Mouse (Mus musculus) right cerebral cortex, postnatal 10 days (tissue): Measurements from ENCODE around the gene Gemin4.

Experiments used
- DNase-seq, 2 experiments: peaks; one replicate each; pipeline ENCODE4 v3.0.0; 2021; ENCODE audit warnings: low spot score in 2 of 2

The Gemin4 gene

GRCm38 (mm10) chr11:76217390-76217800, at the start of gene Gemin4, which contains the start of gene Dbil5:
Gemin4 (minus strand) TSS chr11:76217664.
Dbil5 (plus strand) TSS chr11:76217608.
- peak; percentile 97 for DNase-seq

DNA sequence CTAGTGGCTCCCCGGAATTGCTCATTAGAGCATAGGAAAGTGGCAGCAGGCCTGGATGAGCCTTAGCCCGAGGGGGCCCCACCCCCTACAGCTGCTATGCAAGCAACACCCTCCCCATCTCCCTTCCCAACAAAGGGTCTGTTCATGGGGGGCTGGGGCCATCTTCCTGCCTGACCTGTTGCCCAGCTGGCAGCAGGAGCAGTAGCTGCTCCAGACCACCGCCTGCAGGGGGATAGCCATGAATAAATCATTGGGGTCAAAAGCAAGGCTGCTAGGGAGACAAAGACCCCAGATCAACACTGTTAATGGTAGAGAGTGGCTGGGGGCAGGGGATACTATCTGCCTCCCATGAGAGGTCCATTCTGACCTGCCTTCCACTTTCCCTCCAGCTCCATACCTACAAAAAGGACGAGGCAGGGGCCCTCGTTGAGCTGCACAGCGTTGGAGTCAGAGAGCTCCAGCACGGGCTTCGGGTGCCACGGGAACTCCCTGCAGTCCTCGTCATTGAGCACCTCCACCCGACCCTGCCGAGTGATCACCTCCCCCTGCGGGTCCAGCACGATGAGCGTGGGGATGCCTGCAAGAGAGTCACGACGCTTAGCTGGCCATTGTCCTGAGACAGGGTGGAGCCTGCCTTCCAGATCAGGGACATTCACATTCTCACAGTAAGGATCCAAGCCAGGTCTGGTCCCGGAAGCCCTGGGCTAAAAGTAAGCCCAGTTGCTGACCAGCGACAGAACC, 45.3 kb upstream of the Gemin4 start:
- DNase-seq: no peak

GRCm38 (mm10) chr11:76261224-76261623, 43.8 kb upstream of the Gemin4 start:
- DNase-seq: no peak

GRCm38 (mm10) chr11:76260208-76261050, 43.0 kb upstream of the Gemin4 start:
- DNase-seq: no peak

DNA sequence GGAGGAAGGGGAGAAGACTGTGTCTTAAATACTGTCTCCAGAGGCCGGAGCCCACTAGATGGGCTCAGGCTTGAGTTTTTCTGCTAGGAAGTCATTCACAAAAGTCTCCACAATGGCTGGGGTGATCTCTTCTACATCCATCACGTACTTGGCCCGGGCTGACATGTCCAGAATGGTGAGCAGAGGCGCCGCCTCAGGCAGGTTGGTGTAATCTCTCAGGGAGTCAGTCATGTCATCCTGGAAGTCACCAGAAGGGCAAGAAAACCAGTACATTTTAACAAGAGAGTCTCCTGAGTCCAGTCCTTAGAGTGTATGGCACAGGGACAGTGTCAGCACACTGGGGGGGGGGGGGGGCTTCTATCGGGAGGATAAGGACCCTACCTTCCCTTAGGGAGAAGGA, 41.0 kb upstream of the Gemin4 start:
- no peak for DNase-seq

- DNase-seq: no peak
Observed at GRCm38 (mm10) chr11:76257386-76257785, 39.9 kb upstream of the Gemin4 start.

DNA sequence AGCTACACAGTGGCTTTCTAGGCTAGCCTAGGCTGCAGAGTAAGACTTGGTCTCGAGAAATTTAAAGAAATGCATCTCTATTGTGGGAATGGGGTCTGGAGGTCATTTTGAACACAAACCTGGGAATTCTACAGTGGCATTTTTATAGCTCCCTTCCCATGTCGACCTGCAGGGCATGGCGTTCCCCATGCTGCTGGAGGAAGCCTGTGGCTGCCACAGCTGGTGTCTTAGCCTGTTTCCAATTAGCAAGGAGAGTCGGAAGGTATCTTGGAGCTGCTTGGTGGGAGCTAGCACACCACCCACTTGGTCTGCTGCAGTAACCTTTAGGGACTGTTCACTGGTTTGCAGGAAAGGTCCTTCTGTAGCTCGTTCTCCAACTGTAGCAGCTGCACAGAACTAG, 38.7 kb upstream of the Gemin4 start:
- DNase-seq: no peak

DNA sequence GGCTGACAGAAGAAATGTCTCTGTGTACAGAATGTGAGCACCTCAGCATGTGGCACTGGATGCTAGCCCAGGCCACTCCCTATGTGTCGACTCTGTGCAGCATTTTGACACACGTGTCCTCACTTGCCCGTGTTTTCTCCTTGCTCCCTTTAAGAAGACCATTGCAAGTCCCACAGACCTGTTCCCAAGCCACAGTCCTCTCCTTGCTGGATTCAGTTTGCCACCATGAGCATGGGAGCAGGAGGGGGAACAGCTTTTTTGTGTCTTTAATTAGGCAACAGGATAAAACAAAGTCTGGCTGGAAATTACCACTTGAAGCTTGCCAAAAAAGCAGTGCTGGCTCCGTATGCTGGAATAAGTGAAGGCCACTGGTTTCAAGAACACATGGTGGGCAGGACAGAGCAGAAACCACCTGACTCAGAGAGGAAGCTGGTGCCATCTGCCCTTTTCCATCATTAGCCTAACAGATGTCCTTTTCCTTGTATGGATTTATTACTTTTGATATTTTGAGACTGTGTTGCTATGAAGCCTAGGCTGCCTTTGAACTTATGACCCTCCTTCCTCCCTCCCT, 38.1 kb upstream of the Gemin4 start:
- peak; percentile 62 to 78 for DNase-seq

GRCm38 (mm10) chr11:76253918-76254264, 36.4 kb upstream of the Gemin4 start:
- DNase-seq: no peak

GRCm38 (mm10) chr11:76253145-76253917, 35.9 kb upstream of the Gemin4 start:
- peak; percentile 85 to 91 for DNase-seq

GRCm38 (mm10) chr11:76252036-76252435, 34.6 kb upstream of the Gemin4 start:
- DNase-seq: no peak

GRCm38 (mm10) chr11:76247239-76247638, 29.8 kb upstream of the Gemin4 start:
- DNase-seq: no peak

GRCm38 (mm10) chr11:76246439-76246838, 29.0 kb upstream of the Gemin4 start:
- DNase-seq: no peak

DNA sequence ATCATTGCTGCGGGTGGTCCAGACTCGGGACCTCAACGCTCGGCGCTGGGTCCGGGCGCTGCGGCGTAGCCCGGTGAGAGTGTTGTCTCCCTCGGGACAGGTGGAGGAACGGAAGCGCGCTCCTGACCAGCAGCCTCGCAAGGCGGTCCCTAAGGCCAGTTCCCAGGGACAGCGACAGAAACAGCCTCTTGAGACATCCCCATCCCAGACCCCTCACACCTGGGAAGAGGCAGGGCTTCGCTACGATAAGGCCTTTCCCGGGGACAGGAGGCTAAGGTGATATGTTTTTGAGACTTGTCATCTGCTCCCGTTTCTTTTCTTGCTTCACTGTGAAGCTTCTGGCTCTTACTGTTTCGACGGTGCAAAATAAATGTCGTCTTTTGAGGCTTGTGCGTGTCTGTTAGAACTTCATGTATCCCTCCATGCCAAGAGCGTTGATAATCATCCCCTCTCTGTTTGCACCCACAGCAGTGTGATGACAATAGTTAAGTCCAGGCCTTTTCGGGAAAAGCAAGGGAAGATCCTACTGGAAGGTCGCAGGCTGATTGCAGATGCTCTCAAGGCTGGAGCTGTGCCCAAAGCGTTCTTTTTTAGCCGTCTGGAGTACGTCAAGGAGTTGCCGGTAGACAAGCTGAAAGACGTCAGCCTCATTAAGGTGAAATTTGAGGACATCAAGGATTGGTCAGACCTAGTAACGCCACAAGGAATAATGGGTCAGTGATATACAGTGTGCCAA, 26.5 kb upstream of the Gemin4 start:
- no peak for DNase-seq

DNA sequence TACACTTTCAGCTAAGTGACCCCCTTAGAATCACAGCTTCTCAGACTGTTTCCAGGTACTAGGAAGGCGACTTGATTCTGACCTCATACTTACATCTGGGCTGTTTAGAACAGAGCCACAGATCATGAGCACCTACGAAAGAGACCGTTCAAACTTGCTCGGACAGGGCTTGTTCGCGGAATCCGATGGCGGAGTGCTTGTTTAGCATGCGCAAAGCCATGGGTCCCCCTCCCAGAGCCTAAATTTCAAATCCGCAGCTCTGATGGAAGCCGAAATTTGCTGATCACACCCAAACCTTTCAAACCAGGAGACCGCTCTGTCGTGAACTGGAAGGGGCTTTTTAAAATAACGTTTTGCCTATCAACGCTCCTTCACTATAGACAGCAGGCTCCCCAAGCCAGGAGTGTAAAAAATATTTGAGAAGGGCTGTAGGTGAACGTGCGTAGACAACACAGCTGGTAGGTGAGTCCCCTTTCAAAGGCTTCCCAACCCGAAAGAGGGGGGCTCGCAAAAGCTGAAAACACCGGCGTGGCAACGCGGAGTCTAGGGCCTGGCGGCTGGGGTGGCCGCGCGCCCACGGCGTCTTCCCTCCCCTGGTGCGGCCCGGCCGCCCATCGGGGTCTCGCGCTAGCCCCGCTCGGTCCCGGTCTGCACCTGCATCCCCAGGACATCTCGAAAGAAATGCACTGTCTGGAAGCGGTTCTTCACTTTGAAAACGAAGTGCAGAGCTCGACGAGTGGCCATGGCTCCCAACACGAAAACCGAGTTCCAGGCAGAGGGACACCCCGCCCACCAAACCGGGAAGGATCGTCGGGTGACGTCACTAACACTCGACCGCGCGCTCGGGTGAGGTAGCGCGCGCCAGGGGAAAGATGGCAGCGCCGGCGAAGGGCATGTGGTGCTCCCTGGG, 25.7 kb upstream of the Gemin4 start, which contains the start of the genes Mrm3 and Glod4:
TSS of gene Mrm3 (plus strand) at position 815 of the 910 bp plus-strand sequence.
TSS of gene Glod4 (minus strand) at position 825 of the 910 bp plus-strand sequence.
- peak; percentile 95 to 97 for DNase-seq

DNA sequence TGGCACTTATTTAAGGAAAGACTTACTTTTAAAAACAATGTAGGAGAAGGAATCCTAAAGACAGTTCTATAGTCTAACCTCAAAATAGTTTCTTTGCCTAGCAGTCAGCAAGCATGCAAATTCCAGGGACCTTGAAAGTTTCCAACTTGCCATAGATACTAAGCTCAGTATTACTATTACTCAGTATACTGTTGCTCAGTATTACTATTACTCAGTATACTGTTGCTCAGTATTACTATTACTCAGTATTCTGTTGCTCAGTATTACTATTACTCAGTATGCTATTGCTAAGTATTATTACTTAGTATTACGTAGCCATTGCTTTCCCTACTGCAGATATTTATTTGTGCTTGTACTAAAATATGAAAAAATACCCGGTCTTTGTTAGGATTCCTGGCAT, 22.3 kb upstream of the Gemin4 start:
- no peak for DNase-seq

DNA sequence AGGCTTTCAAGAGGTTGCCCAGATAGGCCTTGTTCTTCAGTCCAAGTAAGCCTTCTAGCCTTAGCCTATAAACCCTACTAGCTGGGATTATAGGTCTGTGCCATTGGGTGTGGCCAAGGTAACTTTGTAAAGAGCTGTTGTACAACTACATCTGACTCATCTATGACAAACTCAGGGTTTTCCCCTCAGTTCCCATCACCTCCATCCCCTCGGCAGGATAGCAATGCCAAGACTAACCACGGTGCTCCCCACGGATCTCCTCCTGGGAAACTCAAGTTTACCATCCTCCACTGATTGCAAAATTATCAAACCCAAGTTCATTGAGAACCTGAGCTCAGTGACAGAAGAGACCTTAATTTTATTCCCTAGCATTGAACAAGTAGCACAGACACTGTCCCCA, 18.7 kb upstream of the Gemin4 start:
- no peak for DNase-seq

- DNase-seq: no peak
Observed at GRCm38 (mm10) chr11:76225051-76225450, 7.6 kb upstream of the Gemin4 start.

- DNase-seq: no peak
Observed at GRCm38 (mm10) chr11:76224631-76225030, 7.2 kb upstream of the Gemin4 start.
